19 mouse cellular contexts compared by ENCODE assay signal in the genomic region with DNA sequence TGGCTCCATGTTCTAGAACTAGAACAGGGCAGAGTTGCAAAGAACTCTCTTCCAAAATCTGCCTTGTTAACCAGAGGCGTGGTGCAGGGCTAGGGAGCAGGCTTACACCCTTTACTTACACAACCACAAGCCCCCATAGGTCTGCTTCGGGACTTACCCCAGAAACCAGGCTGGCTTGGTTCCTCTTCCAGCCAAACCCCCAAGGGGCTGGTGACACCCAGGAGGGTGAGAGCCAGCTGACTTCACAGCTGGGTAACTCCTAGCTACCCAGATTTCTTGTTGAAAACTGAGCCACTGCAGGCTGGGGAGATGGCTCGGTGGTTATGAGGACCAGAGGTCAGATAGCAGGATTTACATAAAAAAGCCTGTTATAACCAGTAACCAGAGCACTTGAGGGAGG.
DNase-seq lines count a peak whose midpoint lies in the region; ATAC-seq lines count a peak whose summit lies in the region.
"Had no signal": no experiment of that assay in that cellular context is flagged by ENCODE, and none has a peak within 500 bp of the region (broad histone marks: within the 10 kb centered on the region; RNA-seq: fewer than 3 reads in every experiment).

No protein-coding gene starts in this region.

- 75% methylated on average over 3 of the region's 3 CpGs for WGBS in midbrain, embryonic 11.5 days
- 74% methylated on average over 3 of the region's 3 CpGs for WGBS in midbrain, embryonic 13.5 days
- whole genome bisulfite sequencing in hindbrain, embryonic 10.5 days = 75% methylated on average over 3 of the region's 3 CpGs

- H3K27ac ChIP-seq in midbrain, embryonic 11.5 days (ENCODE audit: low read depth, low read length) = no peak overlapping the region
- H3K27ac ChIP-seq in midbrain, embryonic 13.5 days = no peak overlapping the region
- no peak overlapping the region for H3K27ac ChIP-seq in hindbrain, embryonic 10.5 days
- H3K27ac ChIP-seq: embryonic facial prominence, embryonic 13.5 days; heart, adult 2 months; hindbrain, embryonic 14.5 days; kidney, embryonic 15.5 days; liver, embryonic 15.5 days; neural tube, embryonic 12.5 days had no signal

- H3K4me2 ChIP-seq in midbrain, embryonic 11.5 days = no peak overlapping the region
- H3K4me2 ChIP-seq in midbrain, embryonic 13.5 days (replicated peaks) = no peak overlapping the region
- H3K4me2 ChIP-seq: embryonic facial prominence, embryonic 13.5 days; hindbrain, embryonic 14.5 days; kidney, embryonic 15.5 days; liver, embryonic 15.5 days; neural tube, embryonic 12.5 days had no signal

- no peak overlapping the region for H3K9ac ChIP-seq in midbrain, embryonic 11.5 days (ENCODE audit: low read length)
- no peak overlapping the region for H3K9ac ChIP-seq in midbrain, embryonic 13.5 days (replicated peaks)
- H3K9ac ChIP-seq: embryonic facial prominence, embryonic 13.5 days; hindbrain, embryonic 14.5 days; kidney, embryonic 15.5 days; liver, embryonic 15.5 days; neural tube, embryonic 12.5 days had no signal

- no peaks in the 10 kb centered on the region for H3K4me1 ChIP-seq in midbrain, embryonic 11.5 days (ENCODE audit: control insufficient read depth, insufficient read depth, low read length)
- no peaks in the 10 kb centered on the region for H3K4me1 ChIP-seq in midbrain, embryonic 13.5 days (replicated peaks)
- no peaks in the 10 kb centered on the region for H3K4me1 ChIP-seq in hindbrain, embryonic 10.5 days (replicated peaks)
- H3K4me1 ChIP-seq: embryonic facial prominence, embryonic 13.5 days; kidney, embryonic 15.5 days; liver, embryonic 15.5 days; neural tube, embryonic 12.5 days had no signal

- peak; percentile 23 for DNase-seq in midbrain, embryonic 11.5 days (ENCODE audit: low spot score, missing footprints)
- peak; percentile 35 for DNase-seq in lung, postnatal 36 days
- peak; percentile 63 to 82 for DNase-seq in spleen, adult 18-20 months
- DNase-seq in layer of hippocampus, adult 9-10 months (ENCODE audit: low spot score) = no peak
- DNase-seq in MN1 (ENCODE audit: low spot score) = no peak
- no peak for DNase-seq in hindbrain, embryonic 10.5 days (ENCODE audit: low spot score)
- DNase-seq: adrenal gland, adult 8-10 months; cerebellum, adult 8-10 months; right cerebral cortex, postnatal 14 days had no signal

- no peaks in the 10 kb centered on the region for H3K36me3 ChIP-seq in midbrain, embryonic 11.5 days (ENCODE audit: control insufficient read depth, insufficient read depth, low read length)
- peaks cover 14% of the 10 kb centered on the region for H3K36me3 ChIP-seq in midbrain, embryonic 13.5 days
- peaks cover 7% of the 10 kb centered on the region; the same call in 1 of the 2 replicates for H3K36me3 ChIP-seq in hindbrain, embryonic 10.5 days
- H3K36me3 ChIP-seq: embryonic facial prominence, embryonic 13.5 days; kidney, embryonic 15.5 days; liver, embryonic 15.5 days; neural tube, embryonic 12.5 days had no signal

- no peaks in the 10 kb centered on the region; the same call in 1 of the 2 replicates for H3K9me3 ChIP-seq in midbrain, embryonic 11.5 days (ENCODE audit: control insufficient read depth, low read length)
- peaks cover 9% of the 10 kb centered on the region; the same call in 1 of the 2 replicates for H3K9me3 ChIP-seq in midbrain, embryonic 13.5 days
- peaks cover 12% of the 10 kb centered on the region for H3K9me3 ChIP-seq in hindbrain, embryonic 10.5 days
- H3K9me3 ChIP-seq: embryonic facial prominence, embryonic 13.5 days; kidney, embryonic 15.5 days; liver, embryonic 15.5 days; neural tube, embryonic 12.5 days had no signal

- H3K4me3 ChIP-seq in midbrain, embryonic 11.5 days (ENCODE audit: low read depth, low read length) = no peak overlapping the region
- no peak overlapping the region for H3K4me3 ChIP-seq in midbrain, embryonic 13.5 days (replicated peaks)
- H3K4me3 ChIP-seq in hindbrain, embryonic 10.5 days = no peak overlapping the region
- H3K4me3 ChIP-seq: embryonic facial prominence, embryonic 13.5 days; heart, adult 2 months; kidney, embryonic 15.5 days; liver, embryonic 15.5 days; neural tube, embryonic 12.5 days had no signal

- ATAC-seq in midbrain, embryonic 11.5 days (ENCODE audit: low FRiP score) = no peak
- no peak for ATAC-seq in midbrain, embryonic 13.5 days
- ATAC-seq: forebrain, embryonic 16.5 days; intestine, embryonic 16.5 days had no signal

- H3K27me3 ChIP-seq in midbrain, embryonic 11.5 days (ENCODE audit: control insufficient read depth, insufficient read depth, low read length) = no peaks in the 10 kb centered on the region
- no peaks in the 10 kb centered on the region for H3K27me3 ChIP-seq in midbrain, embryonic 13.5 days
- H3K27me3 ChIP-seq in hindbrain, embryonic 10.5 days (ENCODE audit: insufficient read depth, poor library complexity, severe bottlenecking) = no peaks in the 10 kb centered on the region
- H3K27me3 ChIP-seq: embryonic facial prominence, embryonic 13.5 days; kidney, embryonic 15.5 days; liver, embryonic 15.5 days; megakaryocyte, embryonic 14.5 days had no signal

Comparison
In these comparisons a context has a peak if more than half of its experiments do, and no peak if none do; other contexts are left out.
1. DNase-seq: peak in midbrain, embryonic 11.5 days (single experiment), lung, postnatal 36 days (single experiment) and spleen, adult 18-20 months (2 of 2); none in layer of hippocampus, adult 9-10 months (single experiment), MN1 (single experiment) and hindbrain, embryonic 10.5 days (single experiment).